Mouse (Mus musculus) CH12.LX (cell line): Measurements from ENCODE around the gene Adgrb3. TPM values are rescaled to one million over a fixed set of nuclear protein-coding genes. Genes with fewer than 3 reads are reported as not detected.

Experiments
- DNase-seq: peaks from one replicate; pipeline ENCODE4 v3.0.0-alpha.2; 2013; ENCODE audit errors: extremely low read depth
- H3K27ac ChIP-seq: 2 replicates; pipeline ENCODE4 v1.5.1; 2012; ENCODE audit warnings: low read depth, mild to moderate bottlenecking, control low read depth, moderate library complexity; ENCODE audit not compliant: insufficient read depth
- H3K27me3 ChIP-seq: replicated peaks from 2 replicates; pipeline ENCODE3; 2012; ENCODE audit warnings: inconsistent platforms
- H3K36me3 ChIP-seq, 2 experiments: replicated peaks in 1 of 2; 2 replicates each; pipeline versions ENCODE3 to v1.6.1; 2012; ENCODE audit warnings: inconsistent platforms in 1 of 2, low read length in 1 of 2, mild to moderate bottlenecking in 1 of 2, mixed read lengths in 1 of 2, moderate library complexity in 1 of 2; ENCODE audit not compliant: control insufficient read depth in 1 of 2, insufficient read depth in 1 of 2
- H3K4me1 ChIP-seq, 2 experiments: 2 replicates each; pipeline ENCODE4 v1.6.1; 2012; ENCODE audit warnings: inconsistent platforms in 1 of 2, moderate library complexity in 1 of 2; ENCODE audit not compliant: insufficient read depth in 2 of 2, control insufficient read depth in 1 of 2
- H3K4me2 ChIP-seq: 2 replicates; pipeline ENCODE4 v1.6.1; 2012; ENCODE audit warnings: low read depth, mild to moderate bottlenecking, control low read depth; ENCODE audit not compliant: poor library complexity, insufficient read depth, severe bottlenecking
- H3K4me3 ChIP-seq, 3 experiments: fragments of 150-350 bp in 1 of 3; sonication (generic) in 1 of 3; replicated peaks in 1 of 3; 2 replicates each; pipeline versions ENCODE3 to v1.5.1; 2011 to 2012; ENCODE audit warnings: low read depth in 2 of 3, low read length in 2 of 3, mild to moderate bottlenecking in 2 of 3, moderate library complexity in 2 of 3, control low read depth in 1 of 3, improper control_type of control experiment in 1 of 3, inconsistent platforms in 1 of 3, mixed read lengths in 1 of 3; ENCODE audit not compliant: poor library complexity in 1 of 3
- H3K79me2 ChIP-seq: replicated peaks from 2 replicates; pipeline ENCODE4 v1.6.1; 2012; ENCODE audit warnings: mild to moderate bottlenecking, moderate library complexity; ENCODE audit not compliant: control insufficient read depth, poor library complexity, insufficient read depth, severe bottlenecking; ENCODE audit errors: extremely low read depth
- H3K9ac ChIP-seq: 2 replicates; pipeline ENCODE4 v1.6.1; 2012; ENCODE audit warnings: low read depth, mild to moderate bottlenecking, control low read depth, moderate library complexity; ENCODE audit not compliant: insufficient read depth
- H3K9me3 ChIP-seq: replicated peaks from 2 replicates; pipeline ENCODE3; 2012; ENCODE audit warnings: low read length, inconsistent platforms, mixed read lengths
- BHLHE40 ChIP-seq: IDR thresholded peaks from 2 replicates; pipeline ENCODE4 v1.6.1; 2011; ENCODE audit warnings: mild to moderate bottlenecking, low read depth, low read length, improper control_type of control experiment
- CHD2 ChIP-seq: IDR thresholded peaks from 2 replicates; pipeline ENCODE4 v1.6.1; 2011; ENCODE audit warnings: low read length, improper control_type of control experiment
- ETS1 ChIP-seq: conservative IDR thresholded peaks from 2 replicates; pipeline ENCODE4 v1.6.1; 2012; ENCODE audit warnings: low read depth, mild to moderate bottlenecking, inconsistent platforms, low read length, improper control_type of control experiment, moderate library complexity
- GABPA ChIP-seq: IDR thresholded peaks from 2 replicates; pipeline ENCODE4 v1.6.1; 2012; ENCODE audit warnings: low read depth, low read length, improper control_type of control experiment, inconsistent platforms; ENCODE audit not compliant: insufficient replicate concordance
- IRF4 ChIP-seq: IDR thresholded peaks from 2 replicates; pipeline ENCODE4 v1.6.1; 2014; ENCODE audit warnings: low read depth, mild to moderate bottlenecking, inconsistent platforms, low read length, improper control_type of control experiment
- JUN ChIP-seq: IDR thresholded peaks from 2 replicates; pipeline ENCODE4 v1.6.1; 2011; ENCODE audit warnings: low read depth, mild to moderate bottlenecking, low read length, improper control_type of control experiment, moderate library complexity; ENCODE audit not compliant: insufficient read depth
- KAT2A ChIP-seq: IDR thresholded peaks from 2 replicates; pipeline ENCODE4 v1.6.1; 2012; ENCODE audit warnings: low read length, improper control_type of control experiment, inconsistent platforms; ENCODE audit not compliant: insufficient replicate concordance
- MEF2A ChIP-seq: IDR thresholded peaks from 2 replicates; pipeline ENCODE4 v1.6.1; 2014; ENCODE audit warnings: low read depth, mild to moderate bottlenecking, inconsistent platforms, low read length, improper control_type of control experiment, borderline replicate concordance
- MXI1 ChIP-seq: IDR thresholded peaks from 2 replicates; pipeline ENCODE4 v1.6.1; 2011; ENCODE audit warnings: mild to moderate bottlenecking, low read depth, low read length, improper control_type of control experiment
- MYC ChIP-seq: IDR thresholded peaks from 2 replicates; pipeline ENCODE4 v1.6.1; 2011; ENCODE audit warnings: low read depth, mild to moderate bottlenecking, improper control_type of control experiment, low read length
- NELFE ChIP-seq: IDR thresholded peaks from 2 replicates; pipeline ENCODE4 v1.6.1; 2011; ENCODE audit warnings: low read depth, low read length, improper control_type of control experiment
- NRF1 ChIP-seq: IDR thresholded peaks from 2 replicates; pipeline ENCODE4 v1.6.1; 2014; ENCODE audit warnings: low read depth, mild to moderate bottlenecking, inconsistent platforms, low read length, improper control_type of control experiment, moderate library complexity
- PAX5 ChIP-seq: IDR thresholded peaks from 2 replicates; pipeline ENCODE4 v1.6.1; 2012; ENCODE audit warnings: low read length, inconsistent platforms, mixed read lengths
- POLR2AphosphoS2 ChIP-seq: IDR thresholded peaks from 2 replicates; pipeline ENCODE4 v1.6.1; 2011; ENCODE audit warnings: low read depth, low read length, improper control_type of control experiment
- RAD21 ChIP-seq: IDR thresholded peaks from 2 replicates; pipeline ENCODE4 v1.6.1; 2011; ENCODE audit warnings: low read depth, mild to moderate bottlenecking, low read length, improper control_type of control experiment, moderate library complexity
- RCOR1 ChIP-seq: conservative IDR thresholded peaks from 2 replicates; pipeline ENCODE4 v1.6.1; 2012; ENCODE audit warnings: low read depth, mild to moderate bottlenecking, inconsistent platforms, low read length, improper control_type of control experiment
- SIN3A ChIP-seq: IDR thresholded peaks from 2 replicates; pipeline ENCODE4 v1.6.1; 2012; ENCODE audit warnings: low read length, improper control_type of control experiment, inconsistent platforms
- SMC3 ChIP-seq: IDR thresholded peaks from 2 replicates; pipeline ENCODE4 v1.6.1; 2011; ENCODE audit warnings: low read depth, low read length, improper control_type of control experiment
- TBP ChIP-seq: conservative IDR thresholded peaks from 2 replicates; pipeline ENCODE4 v1.6.1; 2011; ENCODE audit warnings: low read depth, low read length, improper control_type of control experiment
- TCF12 ChIP-seq: IDR thresholded peaks from 2 replicates; pipeline ENCODE4 v1.6.1; 2014; ENCODE audit warnings: low read depth, mild to moderate bottlenecking, inconsistent platforms, low read length, improper control_type of control experiment
- UBTF ChIP-seq: IDR thresholded peaks from 2 replicates; pipeline ENCODE4 v1.6.1; 2012; ENCODE audit warnings: low read depth, mild to moderate bottlenecking, inconsistent platforms, low read length, improper control_type of control experiment, moderate library complexity
- USF2 ChIP-seq: conservative IDR thresholded peaks from 2 replicates; pipeline ENCODE4 v1.6.1; 2011; ENCODE audit warnings: low read depth, low read length, improper control_type of control experiment
- ZC3H11A ChIP-seq: IDR thresholded peaks from 2 replicates; pipeline ENCODE4 v1.6.1; 2012; ENCODE audit warnings: low read depth, mild to moderate bottlenecking, inconsistent platforms, low read length, improper control_type of control experiment
- dilution Hi-C: fragments of 300-500 bp; cut with MboI; formaldehyde crosslinking; loops from 2 replicates; pipeline ENCODE4 v1.14.3; 2020; ENCODE audit warnings: low sequenced_read_pairs; ENCODE audit not compliant: extremely low pct_unique_long_range_greater_than_20kb, extremely low pct_ligation_motif_present
- in situ Hi-C: fragments of 300-500 bp; cut with MboI; formaldehyde crosslinking; loops from 3 replicates; pipeline ENCODE4 v1.14.3; 2019; ENCODE audit warnings: low sequenced_read_pairs, low pct_ligation_motif_present, low pct_unique_long_range_greater_than_20kb, mixed read lengths
- polyA plus RNA-seq: library from polyadenylated mRNA; unstranded; fragments of >175 nt; gene quantifications from 2 replicates; pipeline ENCODE4 v1.2.1, GENCODE M21; 2012; ENCODE audit warnings: low read depth; ENCODE audit not compliant: insufficient read length
- total RNA-seq, 2 experiments: library from RNA; depleted of rRNA; stranded (reverse); fragments of 300-350 nt in 1 of 2; fragments of >200 nt in 1 of 2; gene quantifications; 2 replicates each; pipeline ENCODE4 v1.2.3; 2012 to 2014

Gene Adgrb3
- total and polyA plus RNA-seq, 3 experiments, result not detected

DNA sequence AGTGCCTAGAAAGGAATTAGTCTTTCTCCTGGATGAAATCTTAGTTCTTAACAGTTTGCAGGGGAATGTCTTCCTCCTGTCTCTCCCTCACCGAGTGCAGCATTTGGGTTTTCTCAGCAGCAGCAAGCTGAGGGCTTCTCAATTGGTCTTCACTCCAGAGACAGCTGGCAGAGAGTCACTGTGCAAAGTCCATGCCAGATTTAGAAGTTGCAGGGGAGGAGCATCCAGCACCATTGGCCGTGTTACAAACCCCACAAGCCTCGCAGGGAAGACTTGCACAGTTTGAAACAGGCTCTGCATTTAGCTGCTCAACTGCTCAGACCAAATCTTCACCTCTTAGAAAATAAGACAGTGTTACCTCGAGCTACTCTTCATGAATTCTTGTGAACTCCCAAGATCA, 724.1 kb downstream of the Adgrb3 start:
- Histone ChIP-seq H3K4me1 (no peaks in the 10 kb centered on the region), H3K9me3 (peaks cover 42% of the 10 kb centered on the region), H3K4me2 (no peak overlapping the region), H3K36me3 (no peaks in the 10 kb centered on the region), H3K79me2 (no peaks in the 10 kb centered on the region), H3K4me3 (no peak overlapping the region), H3K9ac (no peak overlapping the region)
- DNase-seq, result no peak
- dilution Hi-C loops, result no loop called here
- in situ Hi-C loops, result no loop called here
- TF ChIP-seq TCF12 (no peak), CHD2 (no peak), JUN (no peak), NRF1 (no peak), MYC (no peak), MXI1 (no peak), MEF2A (no peak), POLR2AphosphoS2 (no peak), RAD21 (no peak), SMC3 (no peak)
- TF ChIP-seq, all 38 proteins: peak for 0
- Histone ChIP-seq H3K27me3 (no peaks in the 10 kb centered on the region), H3K27ac (no peak overlapping the region)

DNA sequence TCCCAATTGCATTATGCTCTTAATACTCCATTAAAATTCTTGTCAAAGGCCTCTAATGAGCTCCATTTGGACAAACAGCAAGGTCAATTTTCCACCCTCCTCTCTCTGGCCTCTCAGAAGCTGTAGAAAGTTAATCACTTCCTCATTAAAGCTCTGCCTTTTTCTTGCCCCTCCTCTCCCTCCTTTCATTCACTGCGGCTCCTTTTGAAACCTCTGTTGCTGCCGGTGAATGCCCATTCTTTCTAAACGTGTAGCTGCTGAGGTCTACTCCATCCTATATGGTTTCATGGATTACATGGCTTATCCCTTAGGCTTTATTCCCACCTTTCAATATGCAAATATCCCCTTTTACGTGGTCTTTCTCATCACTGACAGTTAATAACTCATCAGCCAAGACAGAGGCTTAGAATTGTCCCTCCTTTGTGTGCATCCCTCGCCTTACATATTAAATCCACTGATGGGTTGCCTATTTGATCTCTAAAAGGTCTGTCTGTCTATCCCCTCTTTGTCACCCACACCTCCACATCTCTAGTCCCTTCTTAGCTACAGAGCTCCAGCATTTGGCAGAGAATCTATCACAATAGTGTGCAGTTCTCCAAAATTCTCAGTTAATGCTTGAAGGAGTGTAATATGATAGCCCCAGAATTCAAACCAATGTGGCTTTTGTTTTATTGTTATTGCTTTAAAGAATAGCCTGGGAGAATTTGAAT, 741.3 kb downstream of the Adgrb3 start:
- no peak overlapping the region for H3K4me2 ChIP-seq
- no peak overlapping the region for H3K27ac ChIP-seq
- H3K27me3 ChIP-seq, result no peaks in the 10 kb centered on the region
- H3K36me3 ChIP-seq, result no peaks in the 10 kb centered on the region
- DNase-seq, result no peak
- no peak for TF ChIP-seq NELFE
- in situ Hi-C loops, result no loop called here
- peaks cover 39% of the 10 kb centered on the region for H3K9me3 ChIP-seq
- dilution Hi-C loops, result no loop called here
- no peaks in the 10 kb centered on the region for H3K4me1 ChIP-seq
- no peaks in the 10 kb centered on the region for H3K79me2 ChIP-seq
- H3K9ac ChIP-seq, result no peak overlapping the region
- no peak overlapping the region for H3K4me3 ChIP-seq

DNA sequence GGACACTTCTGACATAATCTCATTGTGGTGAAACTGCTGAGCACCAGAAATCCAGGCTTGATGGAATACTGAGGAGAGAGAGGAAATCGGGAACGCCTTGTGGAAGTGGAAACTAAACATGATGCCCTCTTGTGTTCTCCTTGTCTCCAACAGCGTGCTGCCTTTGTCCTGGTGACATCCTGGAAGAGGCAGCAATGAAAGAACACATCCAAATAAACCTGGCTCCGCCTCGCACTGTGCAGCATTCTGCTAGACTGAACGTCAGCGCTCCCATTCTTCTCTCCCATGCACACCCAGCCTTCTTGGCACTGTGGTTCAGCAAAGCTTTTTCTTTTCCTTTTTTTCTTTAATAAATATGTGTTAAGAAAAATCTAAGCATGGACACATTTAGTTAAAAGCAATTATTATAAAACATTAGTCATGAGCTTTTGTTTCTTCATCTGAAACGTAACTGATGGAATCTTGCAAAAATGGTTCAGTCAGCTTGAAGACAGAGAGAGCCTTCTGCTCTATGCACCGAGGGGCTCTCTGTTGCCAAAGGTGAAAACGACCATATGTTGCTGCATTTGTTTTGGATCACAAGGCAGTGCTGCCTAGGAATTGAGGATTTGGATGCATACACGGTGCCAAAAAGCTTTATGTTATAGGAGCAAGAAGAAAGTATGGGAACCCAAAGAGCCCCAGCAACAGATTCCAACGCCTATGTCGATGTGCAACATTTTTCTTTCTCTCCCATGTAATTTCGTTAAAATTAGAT, 743.7 kb downstream of the Adgrb3 start:
- H3K9me3 ChIP-seq, result peaks cover 43% of the 10 kb centered on the region
- TF ChIP-seq ETS1, result no peak
- TF ChIP-seq TBP, result no peak
- TF ChIP-seq RAD21, result no peak
- no peak for TF ChIP-seq KAT2A
- no peak for TF ChIP-seq PAX5
- TF ChIP-seq RCOR1, result no peak
- TF ChIP-seq UBTF, result no peak
- TF ChIP-seq GABPA, result no peak
- no peak for TF ChIP-seq POLR2AphosphoS2
- no peak for TF ChIP-seq JUN
- TF ChIP-seq IRF4, result no peak
- no peak for TF ChIP-seq NELFE
- no peak for TF ChIP-seq USF2
- no peak for TF ChIP-seq ZC3H11A
- no peak for TF ChIP-seq SIN3A
- TF ChIP-seq BHLHE40, result no peak
- no peak for TF ChIP-seq MXI1
- TF ChIP-seq, all 38 proteins: peak for 0
- Histone ChIP-seq H3K27ac (no peak overlapping the region), H3K27me3 (no peaks in the 10 kb centered on the region), H3K4me1 (no peaks in the 10 kb centered on the region), H3K9ac (no peak overlapping the region), H3K4me3 (no peak overlapping the region), H3K36me3 (no peaks in the 10 kb centered on the region), H3K79me2 (no peaks in the 10 kb centered on the region), H3K4me2 (no peak overlapping the region)
- in situ Hi-C loops, result no loop called here
- dilution Hi-C loops, result no loop called here
- no peak for DNase-seq
